Mouse (Mus musculus) heart, postnatal 0 days (tissue): ENCODE data around the gene Cnr2. TPM values are rescaled to one million over a fixed set of nuclear protein-coding genes. Genes with fewer than 3 reads are reported as not detected.

Experiments used
- ATAC-seq: fragments of 200-750 bp; cut with Nextera tagmentation; 2 replicates; pipeline ENCODE4 v1.8.0; 2017; ENCODE audit warnings: low read depth, moderate number of reproducible peaks, moderate library complexity; ENCODE audit not compliant: insufficient read depth
- DNase-seq: peaks from one replicate; pipeline ENCODE4 v3.0.0-alpha.2; 2016; ENCODE audit warnings: low spot score
- H3K27ac ChIP-seq: fragments of 300-500 bp; sonication (generic); 2 replicates; pipeline ENCODE4 v1.5.1; 2014; ENCODE audit warnings: low read depth, mild to moderate bottlenecking
- H3K27me3 ChIP-seq: fragments of 300-500 bp; sonication (generic); 2 replicates; pipeline ENCODE4 v1.6.1; 2014; ENCODE audit warnings: low read length, mixed read lengths; ENCODE audit not compliant: control insufficient read depth, insufficient read depth
- H3K36me3 ChIP-seq: fragments of 300-500 bp; sonication (generic); replicated peaks from 2 replicates; pipeline ENCODE4 v1.6.1; 2014; ENCODE audit warnings: low read length, mixed read lengths; ENCODE audit not compliant: control insufficient read depth, insufficient read depth
- H3K4me1 ChIP-seq: fragments of 300-500 bp; sonication (generic); 2 replicates; pipeline ENCODE4 v1.6.1; 2014; ENCODE audit warnings: antibody characterized with exemption; ENCODE audit not compliant: control insufficient read depth, insufficient read depth
- H3K4me2 ChIP-seq: fragments of 300-500 bp; sonication (generic); 2 replicates; pipeline ENCODE4 v1.6.1; 2014; ENCODE audit warnings: low read depth, mild to moderate bottlenecking, low read length, moderate library complexity
- H3K4me3 ChIP-seq: fragments of 300-500 bp; sonication (generic); 2 replicates; pipeline ENCODE4 v1.5.1; 2014; ENCODE audit warnings: low read depth, low read length
- H3K9ac ChIP-seq: fragments of 300-500 bp; sonication (generic); replicated peaks from 2 replicates; pipeline ENCODE4 v1.6.1; 2014; ENCODE audit warnings: low read depth, low read length, mixed read lengths
- H3K9me3 ChIP-seq: fragments of 300-500 bp; sonication (generic); replicated peaks from 2 replicates; pipeline ENCODE4 v1.6.1; 2016; ENCODE audit warnings: low read length; ENCODE audit not compliant: control insufficient read depth
- CTCF ChIP-seq: IDR thresholded peaks from 2 replicates; pipeline ENCODE4 v1.5.1; 2016; ENCODE audit warnings: antibody characterized with exemption, control low read depth, low read depth
- EP300 ChIP-seq: IDR thresholded peaks from 2 replicates; pipeline ENCODE4 v1.6.1; 2016; ENCODE audit warnings: antibody characterized with exemption, low read depth
- WGBS: fragments of 180-500 bp; shearing (Covaris S2); extraction: QIAGEN DNeasy Blood & Tissue Kit; methylation state at CpG from one replicate; pipeline ENCODE4 v1.1.7; 2014; 5-methylcytosine and 5-hydroxymethylcytosine counted together
- polyA plus RNA-seq: library from polyadenylated mRNA; unstranded; fragments of >200 nt; fragmentation: Nextera tagmentation; extraction: Ambion mirVana; gene quantifications from 2 replicates; pipeline ENCODE4 v1.2.1, GENCODE M21; 2015
- total RNA-seq: library from RNA; depleted of rRNA; stranded (reverse); fragments of >200 nt; gene quantifications from 2 replicates; pipeline ENCODE4 v1.2.3, GENCODE M21; 2014; ENCODE audit warnings: low replicate concordance

Gene Cnr2
- total and polyA plus RNA-seq, 2 experiments from 2014 or later = 0.27 to 0.36 TPM

- WGBS = under 1% methylated on average over 56 of the region's 56 CpGs
- Histone ChIP-seq H3K9ac (peak within 1 kb of the TSS; percentile 80), H3K4me3 (peak within 1 kb of the TSS; percentile 73), H3K27ac (peak within 1 kb of the TSS; percentile 94), H3K9me3 (no peaks in the 10 kb centered on the region), H3K27me3 (no peaks in the 10 kb centered on the region), H3K4me1 (no peaks in the 10 kb centered on the region; the same call in 1 of the 2 replicates), H3K36me3 (peaks cover 48% of the 10 kb centered on the region), H3K4me2 (peak within 1 kb of the TSS; percentile 94)
- ATAC-seq = peak; percentile 93
- peak; percentile 96 for DNase-seq
- TF ChIP-seq EP300 = peak; percentile 64; the same call in 1 of the 2 replicates
- no peak for TF ChIP-seq CTCF
Measured at GRCm38 (mm10) chr4:135963457-135964193, 68.4 kb downstream of the Cnr2 start, which contains the start of gene Gale. TSS of gene Gale (plus strand) at chr4:135963727.

DNA sequence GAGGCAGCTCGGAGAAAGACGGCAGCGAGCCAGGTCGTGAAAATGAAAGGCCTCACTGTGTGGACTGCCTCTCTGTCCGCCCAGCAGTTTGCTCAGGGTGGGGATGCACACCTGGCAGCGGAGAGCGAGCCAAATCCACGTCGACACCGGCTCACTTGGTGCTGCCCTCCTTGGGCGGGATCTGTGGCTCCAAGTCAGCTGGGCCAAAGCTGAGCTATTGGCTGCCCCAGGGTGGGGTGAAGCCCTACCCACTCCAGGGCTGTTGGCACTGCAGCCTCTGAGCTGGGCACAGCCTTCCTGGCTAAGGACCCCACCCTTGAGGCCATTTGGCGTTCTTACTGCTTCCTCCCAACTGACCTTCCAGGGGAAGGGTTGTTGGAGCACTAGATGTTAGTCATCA is 69.2 kb downstream of the Cnr2 start:
- ATAC-seq = peak; percentile 15; the same call in 1 of the 2 replicates

GRCm38 (mm10) chr4:135965113-135965512 is 69.9 kb downstream of the Cnr2 start:
- no peak for DNase-seq
- Histone ChIP-seq H3K4me2 (0 out of 2 replicates have a peak overlapping the region, but pooled peaks have one; percentile 94), H3K4me1 (no peaks in the 10 kb centered on the region; the same call in 1 of the 2 replicates), H3K9ac (no peak overlapping the region), H3K9me3 (no peaks in the 10 kb centered on the region), H3K27me3 (no peaks in the 10 kb centered on the region), H3K4me3 (no peak overlapping the region), H3K36me3 (peaks cover 54% of the 10 kb centered on the region), H3K27ac (0 out of 2 replicates have a peak overlapping the region, but pooled peaks have one; percentile 2)
- TF ChIP-seq EP300 = no peak
- TF ChIP-seq CTCF = no peak
- ATAC-seq = no peak
- 82% methylated on average over 9 of the region's 9 CpGs for WGBS

More for the DNA sequence above, 69.2 kb downstream of the Cnr2 start:
- Histone ChIP-seq H3K9me3 (no peaks in the 10 kb centered on the region), H3K27me3 (no peaks in the 10 kb centered on the region), H3K4me1 (no peaks in the 10 kb centered on the region; the same call in 1 of the 2 replicates), H3K4me2 (peak overlapping the region; percentile 94), H3K27ac (0 out of 2 replicates have a peak overlapping the region, but pooled peaks have one; percentile 2), H3K9ac (peak overlapping the region; percentile 80), H3K36me3 (peaks cover 54% of the 10 kb centered on the region), H3K4me3 (peak overlapping the region; percentile 73)
- DNase-seq = no peak
- no peak for TF ChIP-seq CTCF
- no peak for TF ChIP-seq EP300
- WGBS = 3% methylated on average over 12 of the region's 12 CpGs

GRCm38 (mm10) chr4:135966283-135966682 is 71.1 kb downstream of the Cnr2 start:
- TF ChIP-seq CTCF (no peak), EP300 (no peak)
- no peak overlapping the region for H3K4me3 ChIP-seq
- ATAC-seq (no peak), DNase-seq (no peak)
- peaks cover 53% of the 10 kb centered on the region for H3K36me3 ChIP-seq
- H3K9me3 ChIP-seq = no peaks in the 10 kb centered on the region
- no peak overlapping the region for H3K27ac ChIP-seq
- H3K27me3 ChIP-seq = no peaks in the 10 kb centered on the region
- H3K4me1 ChIP-seq = peaks cover under 1% of the 10 kb centered on the region; the same call in 1 of the 2 replicates
- WGBS = 88% methylated on average over 16 of the region's 16 CpGs
- H3K9ac ChIP-seq = no peak overlapping the region
- H3K4me2 ChIP-seq = no peak overlapping the region

GRCm38 (mm10) chr4:135967086-135967760 is 72.0 kb downstream of the Cnr2 start:
- Histone ChIP-seq H3K27ac (no peak overlapping the region), H3K4me2 (no peak overlapping the region), H3K27me3 (no peaks in the 10 kb centered on the region), H3K4me3 (no peak overlapping the region), H3K9me3 (no peaks in the 10 kb centered on the region), H3K9ac (no peak overlapping the region), H3K4me1 (peaks cover 7% of the 10 kb centered on the region; the same call in 1 of the 2 replicates), H3K36me3 (peaks cover 45% of the 10 kb centered on the region)
- 90% methylated on average over 18 of the region's 18 CpGs for WGBS
- no peak for DNase-seq
- TF ChIP-seq EP300 (no peak), CTCF (no peak)
- ATAC-seq = no peak
